Mouse (Mus musculus): ENCODE measurements around the gene Nars2. TPM values are rescaled to one million over a fixed set of nuclear protein-coding genes. Genes with fewer than 3 reads are reported as not detected.
A peak's percentile ranks its signal among the peaks of the same experiment; 100 is the strongest.

Nars2 gene
- total RNA-seq, 2 experiments from 2014 or later = 5.5 to 6.6 TPM

DNA sequence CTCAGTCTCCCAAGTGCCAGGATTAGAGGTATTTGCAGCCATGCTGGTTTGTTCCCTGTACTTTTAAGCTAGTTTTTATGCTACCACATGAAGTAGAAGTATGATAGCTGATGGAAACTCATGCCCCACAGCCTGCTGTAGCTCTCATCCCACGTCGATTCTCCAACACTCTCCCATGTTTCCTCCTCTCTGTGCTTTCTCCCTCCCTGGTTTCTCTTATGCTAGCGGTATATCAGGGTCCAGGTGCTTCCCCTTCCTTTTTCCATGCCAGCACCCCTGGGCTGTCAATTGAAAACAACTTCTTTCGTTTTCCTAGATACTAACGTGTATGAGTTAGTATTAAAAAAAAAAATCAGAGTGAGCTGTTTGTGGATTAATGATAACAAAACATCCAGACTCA is 120.8 kb downstream of the Nars2 start:
- no peak for DNase-seq

DNA sequence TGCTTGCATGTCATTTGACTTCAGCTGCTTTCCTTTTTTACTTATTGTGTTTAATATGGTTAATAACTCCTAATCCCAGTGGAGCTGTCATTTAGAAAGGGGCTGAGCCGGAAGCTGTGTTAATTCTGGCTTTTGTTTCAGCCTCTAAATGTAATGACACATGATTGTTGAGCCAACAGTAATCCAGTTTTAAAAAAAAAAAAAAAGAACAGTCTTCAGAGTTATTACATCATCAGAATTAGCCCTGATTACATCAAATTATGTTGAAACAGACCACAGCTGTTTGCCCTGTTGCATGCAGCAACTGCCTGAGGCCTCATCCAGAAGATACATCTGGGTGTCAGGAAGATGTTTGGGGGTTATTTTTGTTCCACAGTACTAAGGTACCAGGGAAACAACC is 123.7 kb downstream of the Nars2 start:
- no peak for DNase-seq

DNA sequence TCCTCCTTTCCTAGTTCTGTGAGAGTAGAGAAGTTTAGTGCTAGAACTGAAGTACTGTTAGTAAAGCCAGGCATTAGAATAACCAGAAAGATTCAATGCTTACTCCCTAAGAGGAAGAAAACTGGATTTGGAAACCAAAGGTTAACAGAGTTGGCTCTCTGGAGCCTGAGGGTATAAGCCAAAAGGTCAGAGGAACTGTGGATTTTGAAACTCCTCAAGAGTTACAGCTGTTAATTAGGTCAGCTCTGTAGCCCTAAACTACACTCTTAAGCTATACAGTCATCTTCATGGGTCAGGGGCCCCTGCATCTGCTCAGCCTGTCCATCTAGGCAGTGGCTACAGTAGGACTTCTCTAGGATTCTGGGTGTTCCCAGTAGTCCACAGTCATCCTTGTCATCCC is 125.7 kb downstream of the Nars2 start:
- DNase-seq = no peak

DNA sequence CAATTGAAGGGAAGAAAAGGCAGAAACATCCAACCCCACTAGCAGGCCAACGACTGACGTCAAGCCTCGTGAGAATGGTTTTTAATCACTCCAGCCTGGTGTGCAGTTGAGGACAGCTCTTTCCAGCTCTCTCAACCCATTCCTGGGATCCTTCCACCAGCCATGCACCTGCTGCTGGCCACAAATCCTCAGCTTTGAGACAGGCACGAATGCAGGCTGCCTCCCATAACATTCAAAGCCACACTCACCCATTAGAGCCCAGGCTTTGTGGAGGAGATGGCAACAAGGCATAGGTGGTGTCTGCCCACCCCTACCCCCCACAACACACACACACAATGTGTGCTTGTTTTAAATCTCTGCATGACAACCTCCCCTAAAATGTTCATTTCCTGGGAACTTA is 127.4 kb downstream of the Nars2 start:
- DNase-seq = no peak

DNA sequence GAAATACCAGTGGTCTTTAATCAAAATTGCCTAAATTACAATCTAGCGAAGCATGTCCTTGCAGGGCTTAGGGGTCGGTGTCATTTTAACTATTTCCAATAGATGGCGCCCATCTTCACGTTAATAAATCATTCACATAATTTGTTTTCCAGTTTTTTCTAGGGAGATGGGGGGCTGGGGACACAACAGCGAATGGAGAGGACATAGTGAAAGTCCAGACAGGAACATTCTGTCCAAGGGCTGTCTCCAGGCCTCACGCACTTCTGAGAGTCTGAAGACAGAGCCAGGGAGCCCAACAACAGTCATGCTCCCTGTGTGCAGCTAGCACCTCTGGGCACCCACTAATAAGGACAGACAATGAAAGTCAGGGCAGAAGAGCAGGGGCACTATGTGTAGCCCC is 127.8 kb downstream of the Nars2 start:
- peak; percentile 32 for DNase-seq

DNA sequence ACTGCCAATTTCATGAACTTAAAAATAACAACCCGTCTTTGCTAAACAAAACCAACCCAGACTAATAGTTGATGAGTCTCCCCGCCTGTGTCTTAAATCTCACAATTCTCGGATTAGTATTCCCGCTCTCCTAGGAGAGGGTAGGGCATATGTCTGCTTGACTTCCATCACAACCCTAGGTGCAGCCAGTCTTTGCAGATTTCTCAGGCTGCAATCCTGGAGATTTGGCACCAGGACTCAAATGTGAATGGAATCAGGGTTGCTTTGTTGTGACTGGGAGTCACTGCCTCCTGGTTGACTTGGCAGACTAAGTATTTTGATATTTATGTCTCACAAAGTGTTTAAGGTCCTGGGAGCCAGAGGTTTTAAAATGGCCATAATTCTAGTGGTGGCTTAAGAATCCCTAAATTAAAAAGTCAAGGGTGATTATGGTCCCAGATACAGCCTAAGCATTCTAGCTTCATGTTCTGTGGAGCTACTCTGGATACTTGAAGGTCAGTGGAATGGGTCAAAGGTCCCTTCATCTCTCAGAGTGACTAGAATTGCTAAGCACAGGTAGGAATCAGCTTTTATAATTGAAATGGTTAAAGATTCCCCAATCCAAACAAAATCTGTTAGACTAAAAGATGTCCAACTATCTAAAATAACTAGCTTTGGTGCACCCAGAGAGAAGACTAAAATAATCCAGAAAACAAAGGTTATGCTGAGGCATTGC is 128.5 kb downstream of the Nars2 start:
- DNase-seq = no peak

DNA sequence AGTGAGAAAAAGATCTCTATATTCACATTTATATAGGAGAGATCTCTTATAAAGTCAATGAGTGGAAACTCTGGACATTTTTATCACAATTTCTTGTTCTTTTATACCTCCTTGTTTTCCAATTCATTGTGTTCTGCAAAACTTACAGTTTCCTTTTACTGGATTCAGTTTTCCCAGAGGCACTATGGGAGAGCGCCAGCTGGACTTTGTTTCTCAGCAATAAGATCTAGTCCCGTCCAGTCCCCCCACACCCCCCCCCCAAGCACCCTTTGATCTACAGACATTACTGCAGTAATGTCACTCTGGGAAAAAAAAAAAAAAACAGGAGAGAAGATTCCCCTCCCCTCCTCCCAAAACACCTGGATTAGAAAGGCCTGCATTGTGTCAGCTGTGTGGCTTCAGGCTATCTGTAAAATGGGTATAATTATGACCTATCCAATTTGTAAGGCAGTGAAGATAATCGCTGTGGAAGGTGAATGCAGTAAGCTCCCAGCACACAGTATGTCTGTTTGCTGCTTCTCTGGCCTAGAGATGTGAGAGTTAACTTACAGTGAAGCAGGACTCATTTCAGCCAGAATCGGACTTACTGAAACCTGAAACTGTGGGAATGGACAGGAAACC is 129.4 kb downstream of the Nars2 start:
- DNase-seq = no peak

DNA sequence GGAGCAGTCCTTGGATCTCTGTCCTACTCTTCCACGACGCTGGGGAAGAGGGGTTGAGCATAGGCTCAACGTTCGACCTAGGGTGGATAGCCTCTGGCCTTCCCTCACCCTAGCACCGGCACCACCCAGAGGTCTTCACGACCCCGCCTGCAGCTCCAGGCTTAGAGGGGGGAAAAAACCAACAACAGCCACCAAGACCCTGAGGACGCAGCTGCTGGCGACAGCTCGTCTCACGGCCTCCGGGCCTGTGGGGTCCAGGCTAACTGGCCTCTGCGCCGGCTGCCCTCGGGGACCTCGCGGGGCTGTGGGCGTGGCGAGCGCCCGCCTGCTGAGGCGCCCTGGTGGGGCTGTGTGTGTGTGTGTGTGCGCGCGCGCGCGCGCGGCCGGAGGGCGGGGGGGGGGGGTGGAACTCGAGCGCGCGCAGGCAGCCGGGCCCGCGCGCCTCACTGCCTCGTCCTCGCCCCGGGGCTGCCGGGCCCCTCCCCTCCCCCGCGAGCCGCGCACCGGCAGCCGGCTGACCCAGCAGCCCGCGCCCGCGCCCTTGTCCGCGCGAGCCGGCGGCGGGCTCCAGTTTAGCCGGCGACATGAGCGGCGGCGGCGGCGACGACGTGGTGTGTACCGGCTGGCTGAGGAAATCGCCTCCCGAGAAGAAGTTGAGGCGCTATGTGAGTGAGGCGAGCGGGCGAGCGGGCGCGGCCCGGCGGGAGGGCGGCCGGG is 130.1 kb downstream of the Nars2 start, which contains the start of gene Gab2:
Gene Gab2, plus strand, starts transcription at position 345 of the 717 bp plus-strand sequence.
- DNase-seq = peak; percentile 81

DNA sequence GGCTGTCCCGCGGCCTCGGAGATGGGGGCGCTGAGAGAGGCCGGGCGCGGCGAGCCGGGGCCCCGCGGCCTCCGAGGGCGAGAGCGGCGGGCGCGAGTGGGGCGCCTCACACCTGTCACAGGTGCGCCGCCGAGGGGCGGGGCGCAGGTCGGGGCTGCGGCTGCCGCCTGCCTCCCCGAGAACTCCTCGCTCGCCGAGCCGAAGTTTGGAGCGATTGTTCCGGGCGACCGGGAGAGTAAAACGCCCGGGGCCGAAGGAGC is 130.6 kb downstream of the Nars2 start:
- no peak for DNase-seq

DNA sequence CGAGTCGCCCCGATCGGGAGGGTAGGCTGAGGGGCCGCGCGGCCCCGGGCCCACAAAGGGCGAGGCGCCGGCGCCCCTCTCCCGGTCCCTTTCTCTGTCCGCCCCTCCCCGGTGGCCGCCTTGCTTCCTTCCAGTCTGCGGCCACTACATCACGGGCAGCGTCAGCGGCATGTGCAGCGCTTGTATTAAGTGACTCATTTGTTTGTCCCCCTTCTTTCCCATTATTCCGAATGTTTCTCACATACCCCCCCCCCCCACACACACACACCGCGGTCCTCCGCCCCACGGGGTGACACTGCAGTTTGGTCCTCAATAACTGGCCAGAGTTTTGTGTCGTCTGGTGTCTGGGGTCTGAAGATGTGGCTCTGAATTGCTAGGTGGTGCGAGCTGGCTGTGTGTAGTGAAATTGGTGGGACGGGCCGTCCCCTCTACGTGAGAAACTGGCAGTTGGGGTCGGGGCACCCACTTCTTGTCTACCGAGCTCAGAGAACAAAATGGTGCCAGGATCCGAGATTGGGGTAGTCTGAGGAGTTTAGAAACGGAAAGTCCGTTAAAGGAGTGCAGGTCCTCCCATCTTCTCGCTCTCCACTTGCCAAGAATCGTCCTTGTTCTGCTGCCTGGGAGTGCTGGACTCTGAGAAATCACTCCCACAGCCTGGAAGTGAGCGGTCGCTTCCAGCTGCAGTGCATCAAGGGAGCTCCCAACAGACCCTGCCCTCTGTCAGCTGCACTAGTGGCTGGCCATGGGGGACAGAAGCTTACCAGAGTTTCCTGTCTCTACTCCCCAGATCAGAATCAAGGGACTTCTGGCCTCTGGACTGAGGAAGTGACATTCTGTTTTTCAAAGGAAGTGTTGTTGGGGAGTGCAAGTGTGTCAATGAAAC is 131.2 kb downstream of the Nars2 start:
- DNase-seq = peak; percentile 77

DNA sequence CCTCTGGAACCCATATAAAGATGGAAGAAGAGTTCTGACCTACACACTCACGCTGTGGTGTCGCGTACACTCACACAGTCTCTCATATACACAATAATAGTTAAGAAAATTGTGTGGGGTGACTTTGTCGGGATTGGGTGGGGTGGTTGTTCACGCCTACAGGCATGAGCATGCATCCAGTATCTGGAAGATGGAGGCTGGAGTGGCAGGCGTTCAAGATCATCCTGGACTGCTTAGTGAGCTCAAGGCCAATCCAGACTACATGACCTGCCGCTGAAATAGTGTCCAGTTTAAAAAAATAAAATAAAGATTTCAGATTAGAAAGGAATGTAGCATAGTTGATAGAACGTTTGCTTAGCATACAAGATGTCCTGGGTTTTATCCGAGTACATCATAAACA is 132.3 kb downstream of the Nars2 start:
- DNase-seq = no peak

DNA sequence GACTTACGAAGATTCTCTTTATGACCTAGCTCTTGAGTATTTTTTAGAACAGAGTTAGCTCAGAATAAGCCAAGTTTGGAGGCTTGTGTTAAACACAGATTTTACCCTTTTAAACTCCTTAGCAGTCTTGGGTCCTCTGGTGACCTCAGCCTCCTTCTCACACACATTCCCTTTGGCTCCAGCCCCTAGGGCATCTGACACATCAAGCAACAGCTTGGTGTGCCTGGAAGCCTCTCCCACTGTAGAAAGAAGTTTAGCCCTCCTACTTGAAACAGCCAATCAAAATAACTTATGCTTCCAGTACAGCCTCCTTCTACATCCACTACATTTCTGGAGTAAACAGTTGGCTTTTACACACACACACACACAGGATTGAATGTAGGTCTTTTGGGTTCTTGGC is 132.9 kb downstream of the Nars2 start:
- no peak for DNase-seq

DNA sequence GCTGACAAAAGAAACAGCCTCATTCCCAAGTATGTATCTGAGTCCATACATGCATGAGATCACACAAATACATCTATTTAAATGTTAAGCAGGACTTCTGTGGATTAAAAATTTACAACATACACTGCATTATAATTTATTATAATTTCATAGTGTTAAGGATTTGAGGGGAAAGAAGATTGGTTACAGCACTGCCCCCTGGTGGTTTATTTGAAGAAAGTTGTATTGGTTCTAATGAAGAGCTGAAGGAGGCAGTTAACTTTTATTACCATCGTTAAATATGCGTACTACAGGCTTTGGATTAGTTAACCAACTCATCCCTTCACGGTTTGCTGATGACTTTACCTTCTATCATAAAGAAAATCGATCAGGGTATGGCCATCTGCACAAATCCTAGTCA is 134.0 kb downstream of the Nars2 start:
- no peak for DNase-seq

DNA sequence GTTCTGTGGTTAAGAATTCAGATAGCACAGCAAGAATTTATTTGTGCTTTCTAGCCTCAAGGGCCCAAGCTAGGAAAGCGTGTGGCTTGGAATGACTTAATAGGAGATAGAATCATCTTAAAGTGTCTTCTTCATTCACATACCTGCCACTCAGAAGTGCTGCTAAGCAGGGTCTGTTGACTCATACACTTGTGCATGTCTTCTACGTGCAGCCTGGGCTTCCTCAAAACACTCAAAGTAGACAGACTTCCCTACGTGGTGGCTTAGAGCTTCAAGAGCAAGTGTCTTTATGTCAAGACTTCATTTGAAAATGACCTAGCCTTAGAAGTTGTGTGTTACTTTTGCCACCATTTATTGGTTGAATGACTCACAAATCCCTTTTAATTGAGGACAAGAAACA is 142.9 kb downstream of the Nars2 start:
- no peak for DNase-seq

DNA sequence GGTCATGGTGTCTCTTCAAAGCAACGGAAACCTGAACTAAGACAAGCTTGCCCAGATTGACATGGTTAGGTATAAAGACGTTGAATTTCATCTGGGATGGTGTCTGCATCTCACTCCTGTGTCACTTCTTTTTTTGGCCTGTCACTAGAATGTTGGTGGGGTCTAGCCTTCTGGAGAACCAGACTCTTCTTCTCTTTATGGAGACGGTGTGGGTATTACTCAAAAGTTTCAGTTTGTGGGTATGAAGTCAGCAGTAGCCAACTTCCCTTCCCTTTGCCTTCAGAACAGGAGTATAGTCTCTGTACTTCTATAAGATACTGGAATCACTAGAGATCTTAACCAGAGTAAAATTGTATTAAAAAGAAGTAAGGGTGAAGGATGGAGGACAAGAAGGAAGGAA is 156.8 kb downstream of the Nars2 start:
- DNase-seq = no peak

Other genes with a start within 250 kb of the Nars2 start
- 1 to 10 TPM; 6.5 to 7.5 TPM for gene Gab2, start 130.1 kb downstream of the Nars2 start, total RNA-seq (2021)

Data from gastrocnemius, postnatal 25 days (tissue).